Mouse (Mus musculus) left cerebral cortex, adult 9 months (tissue): ENCODE results near the gene Kcnk1.
A peak's percentile ranks its signal among the peaks of the same experiment; 100 is the strongest.

ENCODE experiments used
- DNase-seq, 2 experiments: peaks; one replicate each; pipeline ENCODE4 v3.0.0; 2022; ENCODE audit warnings: low spot score in 2 of 2

Gene Kcnk1

DNA sequence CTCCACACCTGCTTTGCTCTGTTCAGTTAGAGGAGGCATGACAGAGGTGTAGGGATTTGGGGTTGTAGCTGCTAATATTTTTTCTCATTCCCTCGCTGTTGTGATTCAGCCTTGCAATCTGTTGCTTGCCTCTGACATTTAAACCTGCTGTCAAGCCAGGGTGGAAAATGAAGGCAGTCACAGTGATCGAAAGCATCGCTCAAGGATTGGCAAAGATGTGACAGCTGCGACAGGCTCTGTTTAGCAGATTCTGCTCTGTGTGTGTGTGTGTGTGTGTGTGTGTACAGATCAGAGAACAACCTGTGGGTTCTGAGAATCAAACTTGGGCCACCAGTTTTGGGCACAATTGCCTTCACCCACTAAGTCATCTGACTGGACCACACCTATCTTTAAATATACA lies 50.8 kb downstream of the Kcnk1 start:
- DNase-seq = no peak

DNA sequence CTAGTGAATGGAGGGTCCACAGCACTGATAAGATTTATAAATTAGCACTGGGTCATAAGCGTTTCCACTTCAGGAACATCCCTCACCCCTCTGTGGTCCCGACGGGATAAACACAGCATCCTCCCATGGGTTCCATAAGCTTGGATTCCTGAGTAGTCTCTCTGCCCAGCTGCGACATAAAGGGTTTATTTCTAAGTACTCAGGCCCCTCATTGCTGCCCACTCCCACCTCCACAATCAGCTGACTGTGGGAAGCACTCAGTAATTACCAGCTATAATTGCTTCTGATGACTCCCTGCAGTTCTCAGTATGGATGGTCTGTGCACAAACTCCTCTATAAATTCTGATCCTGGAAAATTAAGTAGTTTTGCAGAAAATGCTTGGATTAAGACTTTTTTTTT lies 58.9 kb downstream of the Kcnk1 start:
- peak; percentile 21 to 23 for DNase-seq

DNA sequence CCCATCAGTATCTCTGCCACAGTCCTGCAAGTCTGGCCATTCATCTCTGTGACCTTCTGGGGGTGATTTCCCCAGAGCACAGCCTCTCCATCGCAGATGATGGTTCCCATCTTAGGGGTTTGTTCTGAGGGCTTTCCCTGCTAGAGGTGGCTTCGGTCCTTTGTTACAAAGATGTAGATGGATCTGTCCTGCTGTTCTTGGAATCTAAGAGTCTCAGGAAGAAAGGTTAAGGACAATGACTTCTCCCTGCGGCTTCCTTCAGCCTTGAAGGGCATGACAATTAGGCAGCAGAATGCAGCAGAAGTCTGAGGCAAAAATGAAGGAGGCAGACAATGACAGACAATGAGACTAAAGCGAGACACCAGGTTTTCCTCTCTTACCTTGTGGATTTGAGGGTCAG lies 63.9 kb downstream of the Kcnk1 start:
- DNase-seq = no peak

- DNase-seq = no peak
Observed at GRCm38 (mm10) chr8:126062844-126063243, 67.9 kb downstream of the Kcnk1 start.

GRCm38 (mm10) chr8:126063832-126064409 lies 69.0 kb downstream of the Kcnk1 start:
- no peak for DNase-seq

- no peak for DNase-seq
Observed at GRCm38 (mm10) chr8:126064587-126065145, 69.7 kb downstream of the Kcnk1 start.

DNA sequence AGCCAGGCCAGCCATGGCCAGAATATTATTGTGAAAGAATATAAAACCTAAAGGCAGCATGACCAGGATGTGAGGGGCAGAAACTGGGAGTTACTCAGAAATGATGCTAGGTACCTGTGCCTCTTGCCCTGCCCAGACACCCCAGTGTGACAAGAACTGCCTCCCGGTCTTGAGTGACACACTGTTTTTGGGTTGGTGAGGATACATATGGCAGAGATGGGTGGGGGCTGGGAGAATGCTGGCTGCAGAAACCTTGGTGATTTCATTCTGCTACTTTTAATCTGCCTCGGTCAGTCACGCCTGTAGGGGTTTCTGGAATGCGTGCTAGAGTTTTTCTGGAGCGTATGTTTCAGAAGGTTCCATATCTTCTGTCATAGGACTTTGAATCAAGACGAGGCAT lies 72.3 kb downstream of the Kcnk1 start:
- DNase-seq = no peak

DNA sequence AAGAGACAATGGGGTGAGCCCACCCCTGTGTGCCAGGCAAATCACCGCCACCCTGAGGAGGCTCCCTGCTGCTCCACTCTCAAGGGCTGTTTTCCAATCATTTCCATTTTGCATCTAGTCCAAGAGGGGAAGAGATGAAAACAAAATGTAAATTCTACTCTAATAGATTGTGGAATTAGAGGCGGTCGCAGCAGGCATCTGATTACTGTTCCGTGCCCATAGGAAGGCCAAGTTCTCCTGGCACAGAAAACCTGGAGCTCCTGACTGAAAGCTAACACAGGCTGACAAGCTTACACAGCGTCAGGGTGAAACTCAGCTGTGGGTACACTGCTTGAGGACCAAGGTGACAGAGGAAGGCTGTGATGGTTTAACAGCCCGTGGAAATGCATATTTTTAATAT lies 73.2 kb downstream of the Kcnk1 start:
- no peak for DNase-seq

DNA sequence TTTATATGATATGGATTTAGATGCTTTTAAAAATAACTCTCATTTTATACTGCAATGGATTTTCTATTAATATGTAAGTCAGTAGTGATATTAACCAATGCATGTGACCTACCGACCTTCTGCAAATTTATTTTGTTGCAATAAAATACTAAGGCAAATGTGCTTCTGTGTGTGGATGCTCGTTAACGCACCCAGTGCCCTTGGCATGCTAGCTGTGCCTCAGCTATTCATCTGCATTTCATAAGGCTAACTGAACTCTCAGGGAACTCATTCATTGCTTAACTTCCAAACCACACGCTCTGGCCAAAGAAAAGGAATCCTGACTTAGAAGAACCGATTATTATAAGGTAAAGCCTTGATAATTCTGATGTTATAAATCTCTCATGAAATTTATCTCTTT lies 77.7 kb downstream of the Kcnk1 start:
- no peak for DNase-seq

DNA sequence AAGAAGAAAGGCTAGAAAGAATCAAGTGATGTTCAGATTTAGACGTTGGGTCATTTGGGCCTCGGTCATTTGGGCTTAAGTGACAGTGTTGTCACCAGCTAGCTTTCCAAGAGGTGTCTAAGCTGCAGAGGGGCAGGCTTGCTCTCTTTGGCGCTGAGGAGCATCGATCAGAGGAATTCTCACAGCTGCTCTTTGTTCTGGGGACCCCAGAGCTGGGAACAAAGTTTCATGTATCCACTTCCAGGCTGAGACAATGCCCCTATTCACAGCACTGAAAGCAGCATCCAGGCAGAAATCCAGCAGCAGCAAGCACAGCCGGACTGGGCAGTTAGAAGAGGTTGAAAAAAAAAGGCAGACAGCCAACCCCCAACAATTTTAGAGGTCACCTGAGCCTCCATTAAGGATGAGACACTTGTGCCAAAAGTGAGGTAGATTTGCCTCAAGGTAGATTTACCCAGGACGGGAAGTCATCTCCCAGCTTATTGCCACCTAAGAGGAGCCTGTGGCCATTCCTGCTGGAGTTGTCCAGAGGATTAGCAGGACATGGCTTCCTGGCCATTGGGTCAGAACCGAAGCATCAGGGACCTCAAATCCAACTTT lies 78.3 kb downstream of the Kcnk1 start:
- DNase-seq = peak in 1 of 2 experiments; percentile 44

GRCm38 (mm10) chr8:126074111-126074510 lies 79.1 kb downstream of the Kcnk1 start:
- no peak for DNase-seq

DNA sequence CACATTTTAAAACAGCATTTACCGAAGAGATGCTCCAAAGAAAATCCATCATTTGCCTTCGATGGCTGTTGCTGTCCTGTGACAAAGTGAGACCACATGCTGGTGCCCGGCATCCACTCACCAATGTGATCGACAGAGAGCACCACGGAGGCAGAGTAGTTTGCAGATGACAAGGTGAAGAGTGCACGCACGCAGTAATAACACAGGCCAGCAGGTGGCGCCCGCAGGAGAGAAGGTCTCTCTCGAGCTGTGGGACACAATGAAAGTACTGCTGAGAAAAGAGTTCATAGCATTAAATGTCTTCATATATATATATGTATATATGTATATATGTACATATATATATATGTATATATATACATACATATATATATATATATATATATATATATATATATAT lies 80.4 kb downstream of the Kcnk1 start:
- peak in 1 of 2 experiments; percentile 78 for DNase-seq
